Mouse (Mus musculus) C3H10T1/2 (cell line): ENCODE results near the gene Dctpp1. TPM values are rescaled to one million over a fixed set of nuclear protein-coding genes. Genes with fewer than 3 reads are reported as not detected.

Experiments used
- polyA plus RNA-seq, 2 experiments: library from polyadenylated mRNA; unstranded; fragments of >200 nt; fragmentation: generic; extraction: Trizol; gene quantifications; one replicate each; pipeline ENCODE4 v1.2.1; 2012; ENCODE audit warnings: missing spikeins in 2 of 2

Dctpp1 gene
- polyA plus RNA-seq: 100 to 1,000 TPM in 1 of 2 experiments, 10 to 100 TPM in 1; 89.3 to 405 TPM

DNA sequence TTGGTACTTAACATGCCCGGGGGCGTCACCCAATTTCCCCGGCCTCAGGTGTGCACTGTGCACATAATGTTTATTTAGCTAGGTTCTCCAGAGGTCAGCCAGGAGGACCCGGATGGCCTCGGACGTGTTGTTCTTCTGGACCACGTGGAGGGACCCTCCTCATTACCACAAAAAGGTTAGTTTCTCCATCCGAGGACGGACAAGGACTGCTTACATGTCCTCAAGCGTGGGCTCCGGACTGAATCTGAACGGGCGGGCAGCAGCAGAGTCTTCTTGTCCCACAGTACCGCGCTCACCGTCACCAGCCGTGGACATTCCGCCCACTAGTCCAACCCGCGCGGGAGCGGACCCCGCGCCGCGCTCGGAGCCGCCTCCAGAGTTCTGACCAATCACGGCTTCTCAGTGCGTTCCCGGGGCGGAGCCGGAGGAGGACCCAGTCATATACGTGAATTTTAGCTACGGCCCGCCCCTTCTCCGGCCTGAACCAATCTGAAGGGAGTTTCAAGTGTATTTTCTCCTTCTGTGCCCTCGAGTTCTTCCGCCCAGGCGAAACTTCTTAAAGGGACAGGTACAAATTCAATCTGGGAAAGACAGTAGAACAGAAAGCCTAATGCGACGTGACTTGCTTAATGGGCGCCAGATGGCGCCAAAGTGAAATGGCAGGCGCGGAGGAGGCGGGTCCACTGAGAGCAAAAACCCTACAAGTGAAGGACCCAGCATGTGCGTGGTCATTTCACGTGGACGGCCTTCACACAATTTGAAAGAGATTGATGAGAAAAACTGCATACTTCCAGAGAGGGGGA lies at the start of gene Dctpp1:
TSS of gene Dctpp1 (minus strand) at position 401 of the 803 bp plus-strand sequence.

DNA sequence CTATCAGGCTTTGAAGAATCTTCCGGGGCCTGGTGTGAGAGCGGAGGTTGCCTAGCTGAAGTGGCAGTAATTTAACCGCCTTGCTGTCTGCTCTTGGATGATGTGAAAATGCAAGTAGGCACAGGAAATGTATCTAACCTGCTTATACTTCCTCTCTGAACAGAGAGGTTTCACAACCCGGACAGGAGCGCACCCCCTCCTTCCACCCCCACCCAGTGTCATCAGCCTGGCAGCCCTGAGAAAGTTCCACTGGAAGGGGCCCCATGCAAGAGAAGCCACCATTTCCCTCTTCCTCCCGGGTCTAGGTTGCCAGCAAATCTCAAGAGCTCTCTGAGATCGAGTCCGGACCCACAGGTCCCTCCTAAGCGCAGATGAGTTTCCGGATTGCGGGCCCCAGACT lies 35.6 kb upstream of the Dctpp1 start, which contains the start of gene Itgal:
TSS of gene Itgal (plus strand) at position 163 of the 400 bp plus-strand sequence.

DNA sequence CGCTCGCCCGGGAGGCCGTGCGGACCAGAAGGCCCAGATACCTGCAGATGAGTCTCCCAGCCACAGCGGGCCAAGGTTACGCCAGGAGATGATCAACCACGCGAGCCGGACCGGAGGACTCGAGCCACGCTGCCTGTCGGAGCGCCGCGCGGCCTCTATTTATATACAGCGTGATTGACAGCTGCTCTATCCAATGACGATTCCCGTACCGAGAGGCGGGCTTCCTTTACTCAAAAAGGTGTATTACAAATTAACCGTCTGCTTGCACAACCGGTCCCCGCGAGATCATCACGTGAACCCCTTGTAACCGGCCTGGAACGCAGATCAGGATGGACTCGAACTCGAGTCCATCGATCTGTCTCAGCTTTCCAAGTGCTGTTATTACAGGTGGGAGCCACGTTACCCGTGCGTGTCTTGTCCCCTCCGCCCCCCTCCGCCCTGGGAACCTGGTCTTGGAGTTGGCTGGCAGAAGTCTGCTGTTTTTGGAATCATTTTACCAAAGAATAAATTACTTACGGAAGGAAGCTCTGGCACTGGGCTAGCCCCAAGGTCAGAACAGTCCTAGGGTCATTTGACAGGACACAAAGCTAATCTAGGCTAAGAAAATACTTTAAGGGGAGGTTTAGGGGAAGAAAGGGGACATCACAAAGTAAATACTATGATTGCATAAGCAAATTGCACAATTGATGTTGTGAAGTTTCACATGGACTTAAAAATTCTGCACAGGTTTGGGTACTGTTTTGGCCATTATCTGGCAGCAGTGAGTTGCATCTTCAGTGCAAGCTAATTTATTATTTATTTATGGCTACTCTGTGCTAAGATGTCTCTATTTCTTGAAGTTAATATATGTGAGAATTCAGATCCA lies 13.6 kb upstream of the Dctpp1 start, which contains the start of gene Sephs2:
TSS of gene Sephs2 (minus strand) at position 131 of the 865 bp plus-strand sequence.

DNA sequence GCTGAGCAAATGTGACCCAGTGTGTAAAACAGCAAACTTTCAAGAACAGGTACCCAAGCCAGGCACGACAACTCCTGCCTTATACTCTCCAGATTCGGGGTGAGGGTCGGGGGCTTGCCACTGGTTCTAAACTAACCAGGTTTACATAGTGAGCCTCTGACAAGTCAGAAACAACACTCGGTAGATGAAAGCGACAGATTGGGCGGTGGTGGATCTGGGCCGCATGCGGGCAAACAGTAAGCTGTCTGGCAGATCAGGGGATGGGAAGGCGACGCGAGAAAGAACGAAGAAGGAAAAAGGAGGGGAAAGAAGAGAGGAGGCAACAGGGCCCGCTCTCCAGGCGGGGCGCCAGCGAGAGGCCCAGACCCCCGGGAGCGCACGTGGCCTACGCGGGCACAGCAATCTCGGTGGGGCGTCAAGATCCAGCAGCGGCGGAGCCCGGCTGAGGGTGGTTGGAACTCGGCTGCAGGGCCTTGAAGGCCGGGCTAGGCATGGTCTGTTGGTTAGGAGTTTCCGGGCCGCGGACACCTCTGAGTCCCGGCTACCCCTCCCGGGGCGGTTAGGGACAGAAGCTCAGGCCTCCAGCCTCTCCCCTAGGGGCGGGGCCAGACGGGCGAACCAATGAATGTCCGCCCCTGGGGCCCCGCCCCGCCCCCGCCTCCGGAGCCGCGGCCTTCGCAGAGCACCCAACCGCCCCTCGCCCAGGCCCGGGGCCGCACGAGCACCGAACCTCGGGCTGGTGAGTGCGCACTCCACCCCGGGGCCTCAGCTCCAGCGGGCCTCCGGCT lies 16.4 kb downstream of the Dctpp1 start, which contains the start of gene Zfp771:
TSS of gene Zfp771 (plus strand) at position 405 of the 788 bp plus-strand sequence.

DNA sequence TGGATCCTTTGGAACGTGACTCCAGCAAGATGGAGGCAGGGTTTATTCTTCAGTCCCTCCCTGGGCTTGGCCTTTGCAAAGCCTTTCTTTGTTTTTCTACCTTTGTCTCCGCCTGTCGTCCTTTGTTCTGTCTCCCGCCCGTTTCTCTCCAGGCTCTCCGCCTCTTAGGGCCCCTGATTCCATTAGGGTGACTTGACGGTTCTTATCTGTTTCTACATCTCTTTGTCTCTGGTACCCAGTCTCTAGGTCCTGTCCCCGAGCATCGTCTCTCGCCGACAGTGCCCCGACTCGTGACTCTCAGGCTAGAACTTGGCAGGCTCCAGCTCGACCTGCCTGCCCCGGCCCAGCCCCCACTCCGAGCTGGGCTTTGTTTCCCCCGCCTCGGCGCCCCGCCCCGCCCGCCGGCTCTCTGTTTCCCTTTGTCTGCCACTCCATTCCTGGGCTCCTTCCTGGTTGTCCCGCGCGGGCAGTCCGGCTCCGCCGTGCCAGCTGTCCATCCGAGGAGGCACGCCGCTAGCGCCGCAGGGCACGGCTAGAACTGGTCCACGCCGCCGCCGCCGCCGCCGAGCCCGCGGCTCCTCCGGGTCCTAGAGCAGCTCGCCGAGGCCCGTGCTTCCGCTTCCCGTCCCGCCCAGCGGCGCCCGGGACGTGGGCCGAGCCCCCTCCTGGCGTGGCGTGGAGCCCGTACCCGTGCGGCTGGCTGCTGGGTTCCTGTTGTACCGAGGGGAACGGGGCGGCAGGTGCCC lies 27.7 kb downstream of the Dctpp1 start, which contains the start of the genes Zfp553 and Sept1:
TSS of gene Zfp553 (plus strand) at position 440 of the 746 bp plus-strand sequence.
TSS of gene Sept1 (minus strand) at position 509 of the 746 bp plus-strand sequence.

DNA sequence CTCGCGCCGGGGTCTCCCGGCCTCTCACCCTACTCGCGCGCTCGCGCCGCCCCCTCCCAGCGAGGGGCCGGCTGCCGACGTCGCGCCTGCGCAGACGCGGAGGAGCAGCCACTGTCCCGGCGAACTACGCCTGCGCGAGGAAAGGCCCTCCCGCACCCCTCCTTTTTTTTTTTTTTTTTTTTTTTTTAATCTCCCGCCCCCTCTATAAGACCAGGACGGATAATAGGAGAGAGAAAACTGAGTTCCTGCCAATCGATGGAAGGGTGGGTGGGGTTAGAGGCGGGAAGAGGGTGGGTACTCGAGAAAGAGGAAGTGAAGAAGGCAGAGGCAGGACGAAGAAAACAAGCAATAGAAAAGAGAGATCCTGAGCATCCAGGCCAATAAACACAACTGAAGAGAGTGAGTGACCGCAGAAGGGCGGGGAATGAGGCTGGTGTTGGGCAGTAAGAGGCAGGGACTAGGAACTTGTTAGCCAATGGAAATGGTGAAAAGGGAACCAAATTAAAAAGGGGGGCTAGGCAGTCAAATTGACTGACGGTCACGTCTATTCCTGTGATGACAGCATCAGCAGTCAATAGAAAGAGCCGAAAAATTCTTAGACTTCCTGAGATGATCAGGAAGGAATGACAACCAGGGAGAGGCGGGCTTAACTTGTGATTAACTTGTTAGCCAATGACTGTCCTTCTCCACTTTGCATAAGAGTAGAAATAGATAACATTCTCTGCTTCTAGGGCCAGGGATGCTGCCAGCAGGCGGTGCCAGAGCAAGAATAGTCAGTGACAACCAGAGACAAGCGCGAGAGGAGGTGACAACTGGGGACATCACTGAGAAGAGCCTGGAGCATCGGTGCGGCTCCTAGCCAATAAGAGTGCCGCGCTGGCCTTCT lies 51.7 kb downstream of the Dctpp1 start, which contains the start of gene Mylpf:
TSS of gene Mylpf (plus strand) at position 338 of the 886 bp plus-strand sequence.

DNA sequence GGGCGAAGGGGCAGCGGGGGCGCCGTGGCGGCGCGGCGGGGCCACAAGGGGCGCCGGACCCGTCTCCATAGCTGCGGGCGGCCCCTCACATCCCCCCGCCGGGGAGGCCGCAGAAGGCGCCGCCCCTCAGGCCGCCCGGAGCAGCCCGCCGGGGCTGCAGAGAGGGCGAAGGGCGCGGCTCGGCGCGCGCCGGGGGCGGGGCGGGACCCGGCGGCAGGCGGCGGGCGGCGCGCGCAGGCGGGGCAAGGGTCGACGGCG lies 52.3 kb downstream of the Dctpp1 start, which contains the start of gene Tbc1d10b:
TSS of gene Tbc1d10b (minus strand) at position 174 of the 258 bp plus-strand sequence.

Other genes with a start within 250 kb of the Dctpp1 start
- gene Mvp, start 246.1 kb downstream of the Dctpp1 start, polyA plus RNA-seq: 10 to 100 TPM; 49.1 to 81.7 TPM
- under 1 TPM in 1 of 2 experiments, not detected in 1; 0.55 TPM for gene Pagr1b, start 244.2 kb downstream of the Dctpp1 start, polyA plus RNA-seq
- 10 to 100 TPM; 14.8 to 18.0 TPM for gene Pagr1a, start 243.4 kb downstream of the Dctpp1 start, polyA plus RNA-seq
- gene Gm42742, start 239.6 kb downstream of the Dctpp1 start, polyA plus RNA-seq: 10 to 100 TPM; 28.7 to 44.7 TPM
- under 1 TPM in 1 of 2 experiments, not detected in 1; 0.44 TPM for gene Prrt2, start 239.5 kb downstream of the Dctpp1 start, polyA plus RNA-seq
- gene Maz, start 233.7 kb downstream of the Dctpp1 start, polyA plus RNA-seq: 100 to 1,000 TPM; 130 to 150 TPM
- 10 to 100 TPM; 51.4 to 57.4 TPM for gene Kif22, start 218.2 kb downstream of the Dctpp1 start, polyA plus RNA-seq
- gene Zg16, start 173.4 kb downstream of the Dctpp1 start, polyA plus RNA-seq: not detected
- gene AI467606, start 169.3 kb downstream of the Dctpp1 start, polyA plus RNA-seq: under 1 TPM; 0.08 to 0.25 TPM
- gene Qprt, start 138.5 kb downstream of the Dctpp1 start, polyA plus RNA-seq: under 1 TPM in 1 of 2 experiments, not detected in 1; 0.11 TPM
- 1 to 10 TPM; 2.9 to 7.1 TPM for gene Spn, start 122.9 kb downstream of the Dctpp1 start, polyA plus RNA-seq
- gene Cd2bp2, start 64.7 kb downstream of the Dctpp1 start, polyA plus RNA-seq: 10 to 100 TPM; 39.6 to 40.3 TPM
- gene Tbc1d10b, start 52.2 kb downstream of the Dctpp1 start, polyA plus RNA-seq: 10 to 100 TPM; 29.3 to 41.2 TPM
- 1 to 10 TPM in 1 of 2 experiments, under 1 TPM in 1; 0.81 to 2.0 TPM for gene Mylpf, start 51.8 kb downstream of the Dctpp1 start, polyA plus RNA-seq
- 10 to 100 TPM; 10.4 to 16.5 TPM for gene Zfp553, start 27.6 kb downstream of the Dctpp1 start, polyA plus RNA-seq
- gene Sept1, start 27.6 kb downstream of the Dctpp1 start, polyA plus RNA-seq: 1 to 10 TPM; 2.3 to 7.7 TPM
- 10 to 100 TPM; 53.6 to 86.7 TPM for gene Zfp771, start 16.4 kb downstream of the Dctpp1 start, polyA plus RNA-seq
- gene Sephs2, start 13.3 kb upstream of the Dctpp1 start, polyA plus RNA-seq: 10 to 100 TPM; 11.8 to 13.4 TPM
- gene Itgal, start 35.6 kb upstream of the Dctpp1 start, polyA plus RNA-seq: under 1 TPM in 1 of 2 experiments, not detected in 1; 0.18 TPM
- gene Zfp768, start 84.9 kb upstream of the Dctpp1 start, polyA plus RNA-seq: 10 to 100 TPM; 12.4 to 21.7 TPM
- 1 to 10 TPM; 1.9 to 6.1 TPM for gene Zfp747, start 115.3 kb upstream of the Dctpp1 start, polyA plus RNA-seq
- under 1 TPM; 0.05 to 0.08 TPM for gene 9130019O22Rik, start 126.5 kb upstream of the Dctpp1 start, polyA plus RNA-seq
- gene E430018J23Rik, start 132.9 kb upstream of the Dctpp1 start, polyA plus RNA-seq: 1 to 10 TPM; 3.0 to 5.2 TPM
- gene Zfp764, start 146.1 kb upstream of the Dctpp1 start, polyA plus RNA-seq: under 1 TPM; 0.02 to 0.19 TPM
- gene Zfp688, start 161.4 kb upstream of the Dctpp1 start, polyA plus RNA-seq: 10 to 100 TPM; 11.3 to 25.7 TPM
- gene Zfp689, start 188.4 kb upstream of the Dctpp1 start, polyA plus RNA-seq: 1 to 10 TPM; 2.5 to 3.3 TPM
- 10 to 100 TPM; 23.4 to 40.6 TPM for gene Prr14, start 198.9 kb upstream of the Dctpp1 start, polyA plus RNA-seq
- gene Fbrs, start 218.5 kb upstream of the Dctpp1 start, polyA plus RNA-seq: 10 to 100 TPM; 11.9 to 36.7 TPM